Mouse (Mus musculus) hindbrain, embryonic 12.5 days (tissue): ENCODE measurements around the gene Sema3g. TPM values are rescaled to one million over a fixed set of nuclear protein-coding genes. Genes with fewer than 3 reads are reported as not detected.

Experiments used
- ATAC-seq: fragments of 200-750 bp; cut with Nextera tagmentation; 2 replicates; pipeline ENCODE4 v1.8.0; 2017; ENCODE audit warnings: moderate TSS enrichment; ENCODE audit not compliant: low FRiP score
- H3K27ac ChIP-seq: fragments of 300-500 bp; sonication (generic); 2 replicates; pipeline ENCODE4 v1.5.1; 2016; ENCODE audit warnings: mild to moderate bottlenecking
- H3K27me3 ChIP-seq: fragments of 300-500 bp; sonication (generic); 2 replicates; pipeline ENCODE4 v1.6.1; 2016; ENCODE audit warnings: mild to moderate bottlenecking
- H3K36me3 ChIP-seq: fragments of 300-500 bp; sonication (generic); 2 replicates; pipeline ENCODE4 v1.6.1; 2016; ENCODE audit warnings: mild to moderate bottlenecking
- H3K4me1 ChIP-seq: fragments of 300-500 bp; sonication (generic); 2 replicates; pipeline ENCODE4 v1.6.1; 2016
- H3K4me2 ChIP-seq: fragments of 300-500 bp; sonication (generic); replicated peaks from 2 replicates; pipeline ENCODE4 v1.6.1; 2016; ENCODE audit warnings: mild to moderate bottlenecking
- H3K4me3 ChIP-seq: fragments of 300-500 bp; sonication (generic); 2 replicates; pipeline ENCODE4 v1.5.1; 2016; ENCODE audit warnings: mild to moderate bottlenecking
- H3K9ac ChIP-seq: fragments of 300-500 bp; sonication (generic); 2 replicates; pipeline ENCODE4 v1.6.1; 2016; ENCODE audit warnings: mild to moderate bottlenecking, moderate library complexity
- H3K9me3 ChIP-seq: fragments of 300-500 bp; sonication (generic); replicated peaks from 2 replicates; pipeline ENCODE4 v1.6.1; 2016; ENCODE audit warnings: mild to moderate bottlenecking
- WGBS: fragments of 180-500 bp; shearing (Covaris S2); methylation state at CpG from one replicate; pipeline ENCODE4 v1.1.7; 2016; 5-methylcytosine and 5-hydroxymethylcytosine counted together
- polyA plus RNA-seq: library from polyadenylated mRNA; unstranded; fragments of >200 nt; fragmentation: Nextera tagmentation; extraction: Ambion mirVana; gene quantifications from 2 replicates; pipeline ENCODE4 v1.2.1, GENCODE M21; 2016

Gene Sema3g
- 0.79 and 1.2 TPM in 2 replicates for polyA plus RNA-seq

DNA sequence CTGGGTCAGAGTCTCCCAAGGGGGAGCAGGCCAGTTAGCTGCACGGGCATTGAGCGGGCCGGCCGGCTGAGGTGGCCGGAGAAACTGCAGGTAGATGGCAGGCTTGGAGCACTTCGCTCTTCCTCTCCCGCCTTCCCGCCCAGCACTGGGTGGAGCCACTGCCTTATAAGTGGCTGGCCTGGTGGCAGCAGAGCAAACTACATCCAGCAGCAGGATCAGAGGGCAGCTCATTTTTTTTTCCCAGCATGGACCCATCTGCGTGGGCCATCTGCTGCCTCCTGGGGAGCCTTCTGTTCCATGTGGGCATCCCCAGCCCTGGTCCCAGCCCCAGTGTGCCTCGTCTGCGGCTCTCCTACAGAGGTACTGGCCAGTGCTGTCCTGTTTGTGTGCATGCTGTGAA lies at the start of gene Sema3g:
Sema3g (plus strand) TSS at position 195 of the 400 bp plus-strand sequence.
- peaks cover 21% of the 10 kb centered on the region for H3K4me1 ChIP-seq
- 10% methylated on average over 11 of the region's 11 CpGs for WGBS
- H3K9ac ChIP-seq = peak within 1 kb of the TSS; percentile 43; the same call in 1 of the 2 replicates

DNA sequence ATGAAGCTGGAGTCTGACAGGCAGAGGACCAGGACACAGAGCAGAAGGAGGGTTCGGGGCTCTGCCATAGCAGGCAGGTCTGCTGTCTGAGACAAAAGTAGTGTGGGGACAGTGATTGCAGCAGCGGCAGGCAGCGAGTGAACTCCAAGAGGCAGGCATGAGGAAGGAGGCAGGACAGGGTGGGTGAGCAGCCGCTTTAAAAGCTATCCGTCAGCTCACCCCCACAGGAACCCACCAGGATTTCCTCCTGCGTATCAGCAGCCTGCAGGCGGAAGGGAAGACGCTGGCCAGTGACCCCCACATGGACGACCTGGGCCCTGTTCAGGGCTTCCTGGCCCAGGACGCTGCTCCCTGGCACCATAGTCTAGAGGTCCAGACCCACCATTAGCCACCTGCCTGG lies 49.2 kb upstream of the Sema3g start, which contains the start of gene Stab1:
Stab1 (minus strand) TSS at position 217 of the 400 bp plus-strand sequence.
- peak within 1 kb of the TSS; percentile 18; the same call in 1 of the 2 replicates for H3K27ac ChIP-seq
- WGBS = 62% methylated on average over 10 of the region's 10 CpGs
- no peak within 1 kb of the TSS for H3K4me3 ChIP-seq
- H3K4me2 ChIP-seq = no peak within 1 kb of the TSS
- no peaks in the 10 kb centered on the region for H3K27me3 ChIP-seq
- H3K36me3 ChIP-seq = peaks cover 40% of the 10 kb centered on the region
- H3K9me3 ChIP-seq = no peaks in the 10 kb centered on the region
- peaks cover 10% of the 10 kb centered on the region for H3K4me1 ChIP-seq
- H3K9ac ChIP-seq = peak within 1 kb of the TSS; percentile 18; the same call in 1 of the 2 replicates
- ATAC-seq = no peak

More for the DNA sequence above, at the start of gene Sema3g:
- Histone ChIP-seq H3K4me2 (0 out of 2 replicates have a peak within 1 kb of the TSS, but pooled peaks have one; percentile 17), H3K4me3 (no peak within 1 kb of the TSS), H3K27ac (0 out of 2 replicates have a peak within 1 kb of the TSS, but pooled peaks have one; percentile 35), H3K27me3 (peaks cover 7% of the 10 kb centered on the region), H3K36me3 (no peaks in the 10 kb centered on the region), H3K9me3 (no peaks in the 10 kb centered on the region)
- peak; percentile 68 for ATAC-seq

DNA sequence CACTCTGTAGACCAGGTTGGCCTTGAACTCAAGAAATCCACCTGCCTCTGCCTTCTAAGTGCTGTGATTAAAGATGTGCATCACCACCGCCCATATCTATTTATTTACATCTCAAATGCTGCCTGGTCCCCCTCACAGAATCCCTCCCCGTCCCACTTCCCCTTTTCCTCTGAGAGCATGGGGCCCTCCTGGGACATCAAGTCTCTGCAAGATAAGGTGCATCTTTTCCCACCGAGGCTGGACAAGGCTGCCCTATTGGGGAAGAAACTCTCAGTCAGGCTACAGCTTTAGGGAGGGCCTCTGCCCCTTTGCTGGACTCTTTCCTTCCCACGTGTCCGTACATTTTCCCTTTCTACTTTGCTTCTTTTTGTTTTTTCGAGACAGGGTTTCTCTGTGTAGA lies 48.2 kb upstream of the Sema3g start:
- no peaks in the 10 kb centered on the region for H3K27me3 ChIP-seq
- H3K9me3 ChIP-seq = no peaks in the 10 kb centered on the region
- H3K4me3 ChIP-seq = no peak overlapping the region
- no peak for ATAC-seq
- peaks cover 51% of the 10 kb centered on the region for H3K36me3 ChIP-seq
- 83% methylated on average over 6 of the region's 6 CpGs for WGBS
- H3K27ac ChIP-seq = no peak overlapping the region
- peaks cover 10% of the 10 kb centered on the region for H3K4me1 ChIP-seq
- no peak overlapping the region for H3K4me2 ChIP-seq
- no peak overlapping the region for H3K9ac ChIP-seq

DNA sequence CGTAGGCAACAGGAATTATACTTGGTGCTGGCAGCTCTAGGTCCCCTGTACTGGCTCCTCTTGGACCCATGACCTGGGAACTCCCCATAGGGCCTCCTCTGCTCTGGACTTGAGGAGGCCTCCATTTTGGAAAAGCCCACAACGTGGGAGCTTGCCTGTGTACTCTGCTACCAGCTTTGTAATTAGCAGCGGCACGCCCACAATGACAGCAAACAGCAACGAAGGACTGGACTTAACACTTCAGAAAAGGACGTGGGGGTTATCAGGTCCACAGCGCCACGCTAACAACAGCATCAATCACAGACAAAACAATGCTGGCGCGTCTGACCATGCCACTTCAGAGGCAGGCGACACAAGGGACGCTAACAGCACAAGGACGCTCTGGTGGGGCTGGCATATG lies 46.7 kb upstream of the Sema3g start:
- Histone ChIP-seq H3K27me3 (no peaks in the 10 kb centered on the region), H3K4me3 (no peak overlapping the region), H3K9ac (no peak overlapping the region), H3K27ac (no peak overlapping the region), H3K4me1 (peaks cover 5% of the 10 kb centered on the region), H3K4me2 (no peak overlapping the region), H3K36me3 (peaks cover 65% of the 10 kb centered on the region), H3K9me3 (no peaks in the 10 kb centered on the region)
- ATAC-seq = no peak
- WGBS = 80% methylated on average over 13 of the region's 13 CpGs

DNA sequence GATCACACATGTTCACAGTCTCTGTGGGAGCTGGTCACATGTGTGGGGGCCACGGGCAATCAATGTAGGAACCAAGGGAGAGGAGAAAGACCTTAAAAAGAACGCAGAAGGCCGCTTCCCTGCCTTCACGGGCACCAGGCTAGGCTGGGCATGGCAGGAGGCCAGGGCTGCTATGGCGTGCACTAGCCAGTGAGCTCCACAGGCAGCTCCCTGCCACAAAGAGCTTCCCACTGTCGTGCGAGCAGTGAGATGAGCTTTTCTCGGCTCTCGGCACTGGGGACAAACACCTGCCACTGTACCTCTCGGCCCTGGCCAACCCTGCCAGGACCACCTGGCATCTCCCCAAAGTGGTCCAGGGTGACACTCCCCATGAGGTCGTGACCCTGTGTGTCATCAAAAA lies 46.3 kb upstream of the Sema3g start:
- no peak for ATAC-seq
- WGBS = 88% methylated on average over 11 of the region's 11 CpGs

DNA sequence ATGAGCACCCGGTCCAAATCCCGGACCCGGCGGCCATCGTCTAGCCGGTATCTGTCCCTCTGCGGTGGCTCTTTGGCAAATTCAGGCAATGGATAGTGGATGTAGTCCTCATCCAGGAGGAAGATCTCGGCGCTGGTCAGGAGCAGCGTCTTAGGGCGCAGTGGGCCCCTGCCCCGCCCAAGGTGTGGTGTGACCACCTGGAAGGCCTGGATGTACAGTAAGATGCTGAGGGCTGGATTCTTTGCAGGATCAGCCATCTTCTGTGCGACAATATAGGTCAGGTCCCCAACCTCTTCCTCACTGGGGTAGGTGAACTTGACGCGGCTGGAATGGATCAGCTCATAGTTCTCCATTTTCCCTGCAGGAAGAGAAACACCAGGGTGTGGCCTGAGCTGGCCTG lies 45.8 kb upstream of the Sema3g start:
- 96% methylated on average over 15 of the region's 15 CpGs for WGBS
- no peak overlapping the region for H3K4me2 ChIP-seq
- ATAC-seq = no peak
- H3K4me1 ChIP-seq = no peaks in the 10 kb centered on the region
- H3K4me3 ChIP-seq = no peak overlapping the region
- no peak overlapping the region for H3K9ac ChIP-seq
- H3K27me3 ChIP-seq = no peaks in the 10 kb centered on the region
- H3K9me3 ChIP-seq = no peaks in the 10 kb centered on the region
- H3K27ac ChIP-seq = no peak overlapping the region; the same call in 1 of the 2 replicates
- peaks cover 74% of the 10 kb centered on the region for H3K36me3 ChIP-seq

More for the DNA sequence above, 46.3 kb upstream of the Sema3g start:
- H3K27ac ChIP-seq = peak overlapping the region; percentile 35; the same call in 1 of the 2 replicates
- no peaks in the 10 kb centered on the region for H3K27me3 ChIP-seq
- H3K9me3 ChIP-seq = no peaks in the 10 kb centered on the region
- no peak overlapping the region for H3K4me2 ChIP-seq
- H3K36me3 ChIP-seq = peaks cover 69% of the 10 kb centered on the region
- H3K4me3 ChIP-seq = no peak overlapping the region
- H3K4me1 ChIP-seq = peaks cover 1% of the 10 kb centered on the region; the same call in 1 of the 2 replicates
- H3K9ac ChIP-seq = no peak overlapping the region

DNA sequence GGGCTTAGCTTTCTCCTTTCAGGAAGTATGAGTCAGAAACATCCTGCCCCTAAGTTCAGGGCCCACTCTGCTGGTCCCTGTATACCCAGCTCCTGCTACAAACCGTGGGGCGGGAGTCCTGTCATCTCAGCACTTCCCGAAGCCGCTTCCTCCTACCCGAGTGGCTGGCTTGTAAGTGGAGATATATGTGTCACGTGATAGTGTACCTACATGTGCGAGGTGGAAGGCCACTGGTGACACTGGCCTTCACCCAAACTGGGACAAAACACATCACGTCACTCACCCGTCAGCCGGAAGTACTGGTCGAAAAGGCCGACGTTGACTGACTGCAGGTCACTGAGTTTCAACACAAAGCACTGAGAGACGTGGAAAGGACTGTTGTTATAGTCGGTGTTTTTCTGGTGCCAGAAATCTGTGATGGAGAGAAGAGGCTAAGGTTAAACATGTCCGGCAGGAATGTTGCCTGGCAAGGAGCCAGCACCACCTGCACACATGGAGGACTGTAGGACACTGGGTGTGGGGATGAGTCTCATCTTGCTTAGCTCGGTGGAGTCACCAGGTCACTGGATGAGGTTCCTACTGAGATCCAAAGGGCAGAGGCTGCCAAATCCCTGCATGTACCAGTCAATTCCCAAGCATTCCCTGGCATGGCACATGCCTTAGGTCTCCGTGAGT lies 44.7 kb upstream of the Sema3g start:
- 91% methylated on average over 18 of the region's 18 CpGs for WGBS
- no peak overlapping the region for H3K4me2 ChIP-seq
- no peak for ATAC-seq
- no peaks in the 10 kb centered on the region for H3K4me1 ChIP-seq
- H3K27me3 ChIP-seq = no peaks in the 10 kb centered on the region
- no peaks in the 10 kb centered on the region for H3K9me3 ChIP-seq
- H3K27ac ChIP-seq = no peak overlapping the region
- H3K36me3 ChIP-seq = peaks cover 85% of the 10 kb centered on the region
- no peak overlapping the region for H3K9ac ChIP-seq
- no peak overlapping the region for H3K4me3 ChIP-seq

DNA sequence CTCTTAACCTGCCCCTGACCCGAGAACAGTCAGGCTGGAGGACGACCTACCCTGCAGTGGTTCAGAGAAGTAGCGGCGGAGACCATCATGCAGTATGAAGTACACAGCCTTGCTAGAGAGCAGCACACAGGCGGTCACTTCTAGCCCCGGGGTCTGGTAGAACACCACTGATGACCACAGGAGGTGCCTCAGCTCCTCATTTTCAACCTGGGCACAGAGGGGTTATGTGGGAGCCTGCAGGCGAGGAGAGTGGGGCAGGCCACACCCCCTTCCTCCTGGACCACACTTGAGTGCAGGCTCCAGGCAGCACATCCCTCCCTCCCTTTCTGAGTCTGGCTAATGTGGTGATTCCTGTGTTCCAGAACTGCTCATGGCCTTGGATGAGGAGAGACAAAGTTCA lies 44.1 kb upstream of the Sema3g start:
- Histone ChIP-seq H3K9me3 (no peaks in the 10 kb centered on the region), H3K9ac (no peak overlapping the region), H3K4me3 (no peak overlapping the region), H3K36me3 (peaks cover 88% of the 10 kb centered on the region), H3K4me2 (no peak overlapping the region), H3K27me3 (no peaks in the 10 kb centered on the region), H3K4me1 (no peaks in the 10 kb centered on the region), H3K27ac (no peak overlapping the region)
- no peak for ATAC-seq
- 92% methylated on average over 7 of the region's 7 CpGs for WGBS

DNA sequence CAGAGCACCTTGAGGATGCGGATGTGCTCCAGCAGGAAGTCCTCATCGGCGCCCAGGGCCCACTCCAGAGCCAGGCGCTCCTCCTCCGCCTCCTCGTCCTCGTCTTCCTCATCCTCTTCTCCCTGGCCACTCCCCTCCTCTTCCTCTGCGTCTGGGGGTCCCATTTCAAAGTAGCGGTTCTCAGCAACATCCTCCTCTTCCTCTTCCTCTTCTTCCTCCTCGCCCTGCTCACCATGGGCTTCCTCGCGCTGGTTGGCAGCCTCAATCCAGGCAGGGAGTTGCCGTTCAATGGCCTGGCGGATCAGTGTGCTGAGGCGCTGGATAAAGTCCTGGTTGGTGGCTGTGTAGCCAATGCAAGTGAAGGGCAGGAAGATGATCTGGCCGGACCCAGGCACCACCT lies 40.4 kb upstream of the Sema3g start:
- ATAC-seq = no peak
- 89% methylated on average over 16 of the region's 16 CpGs for WGBS
- H3K36me3 ChIP-seq = peaks cover 97% of the 10 kb centered on the region
- no peaks in the 10 kb centered on the region for H3K4me1 ChIP-seq
- H3K4me3 ChIP-seq = no peak overlapping the region
- H3K9ac ChIP-seq = no peak overlapping the region
- no peaks in the 10 kb centered on the region for H3K9me3 ChIP-seq
- no peaks in the 10 kb centered on the region for H3K27me3 ChIP-seq
- H3K27ac ChIP-seq = no peak overlapping the region
- H3K4me2 ChIP-seq = no peak overlapping the region

DNA sequence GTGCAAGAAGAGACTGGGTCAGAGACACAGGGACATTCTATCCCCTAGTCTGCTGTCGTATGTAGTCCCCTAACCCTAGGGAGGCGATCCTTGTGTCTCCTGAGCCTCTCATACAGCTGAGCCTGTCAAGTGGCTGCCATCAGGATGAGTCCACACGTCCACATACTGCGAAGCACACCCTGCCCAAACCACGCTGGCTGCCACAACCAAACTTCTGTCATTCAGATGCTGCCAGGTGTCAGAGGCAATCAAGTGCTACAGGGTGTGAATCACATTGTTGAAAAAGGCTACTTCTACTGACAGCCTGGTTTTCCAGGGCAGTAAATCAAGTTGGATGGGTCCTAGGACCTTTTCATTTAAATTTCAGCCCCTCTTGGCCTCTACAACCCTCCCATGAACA lies 39.9 kb upstream of the Sema3g start:
- 93% methylated on average over 5 of the region's 5 CpGs for WGBS
- H3K4me2 ChIP-seq = no peak overlapping the region
- no peak overlapping the region for H3K27ac ChIP-seq
- no peaks in the 10 kb centered on the region for H3K4me1 ChIP-seq
- ATAC-seq = no peak
- no peaks in the 10 kb centered on the region for H3K9me3 ChIP-seq
- H3K9ac ChIP-seq = no peak overlapping the region
- no peaks in the 10 kb centered on the region for H3K27me3 ChIP-seq
- H3K4me3 ChIP-seq = no peak overlapping the region
- H3K36me3 ChIP-seq = peaks cover 97% of the 10 kb centered on the region

DNA sequence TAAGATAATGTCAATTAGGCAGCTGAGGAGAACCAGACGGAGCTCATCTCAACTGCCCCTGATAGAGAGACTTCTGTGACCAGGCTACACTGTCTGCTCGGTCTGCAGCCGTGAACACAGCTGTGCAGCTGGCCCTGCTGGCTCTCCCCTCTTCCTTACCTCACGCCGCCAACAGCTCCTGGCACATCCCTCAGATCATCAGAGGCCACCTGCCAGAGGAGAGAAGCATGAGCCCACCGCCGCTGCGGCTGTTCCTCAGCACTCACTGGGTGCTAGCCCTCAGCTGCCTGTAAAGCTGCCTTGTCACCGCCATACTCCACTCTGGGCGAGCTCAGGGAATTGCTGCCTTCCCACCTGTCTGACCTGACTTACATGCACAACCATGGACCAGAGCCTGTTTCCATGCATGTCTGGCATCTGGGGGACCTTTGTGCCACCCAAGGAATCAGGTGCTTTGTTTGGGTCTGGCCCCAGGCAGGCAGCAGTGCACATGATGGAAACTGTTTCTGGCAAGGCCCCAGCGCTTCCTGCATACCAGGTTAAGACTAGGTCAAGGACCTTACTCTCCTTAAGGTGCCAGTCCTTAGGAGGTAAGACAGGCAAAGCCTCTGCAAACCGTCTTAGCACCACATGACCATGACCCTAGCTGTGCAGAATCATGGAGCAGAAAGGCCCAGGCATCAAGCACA lies 37.8 kb upstream of the Sema3g start:
- H3K36me3 ChIP-seq = peaks cover 97% of the 10 kb centered on the region
- no peaks in the 10 kb centered on the region for H3K9me3 ChIP-seq
- H3K4me3 ChIP-seq = no peak overlapping the region
- H3K4me1 ChIP-seq = no peaks in the 10 kb centered on the region
- no peak for ATAC-seq
- no peaks in the 10 kb centered on the region for H3K27me3 ChIP-seq
- no peak overlapping the region for H3K27ac ChIP-seq
- H3K9ac ChIP-seq = no peak overlapping the region
- no peak overlapping the region for H3K4me2 ChIP-seq
- WGBS = 96% methylated on average over 12 of the region's 12 CpGs

DNA sequence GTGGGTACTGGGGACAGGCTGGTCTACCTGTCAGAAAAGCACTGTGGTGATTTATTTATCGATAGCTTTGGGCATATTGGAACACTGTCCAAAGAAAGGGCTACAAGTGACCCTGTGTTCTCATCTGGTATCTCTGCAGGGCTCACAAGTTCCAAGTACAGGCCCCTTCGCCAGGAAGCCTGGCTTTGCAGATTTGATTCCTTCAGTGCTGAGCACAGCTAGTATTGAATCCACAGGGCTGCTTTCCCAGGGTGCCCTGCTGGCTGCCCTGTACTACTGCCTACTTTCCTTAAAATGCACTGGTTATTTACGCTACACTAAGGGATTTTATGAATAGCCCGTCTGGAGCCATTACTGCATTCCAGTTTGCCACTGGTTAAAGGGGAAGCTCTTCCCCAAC lies 36.1 kb upstream of the Sema3g start:
- Histone ChIP-seq H3K9ac (no peak overlapping the region), H3K27me3 (no peaks in the 10 kb centered on the region), H3K27ac (no peak overlapping the region), H3K4me2 (no peak overlapping the region), H3K9me3 (no peaks in the 10 kb centered on the region), H3K36me3 (peaks cover 97% of the 10 kb centered on the region), H3K4me3 (no peak overlapping the region), H3K4me1 (no peaks in the 10 kb centered on the region)
- 92% methylated on average over 4 of the region's 4 CpGs for WGBS
- ATAC-seq = no peak
